Mouse (Mus musculus): ENCODE results near the gene Odf4. TPM values are rescaled to one million over a fixed set of nuclear protein-coding genes. Genes with fewer than 3 reads are reported as not detected.

The Odf4 gene
- polyA plus RNA-seq, 1 experiment, result not detected

DNA sequence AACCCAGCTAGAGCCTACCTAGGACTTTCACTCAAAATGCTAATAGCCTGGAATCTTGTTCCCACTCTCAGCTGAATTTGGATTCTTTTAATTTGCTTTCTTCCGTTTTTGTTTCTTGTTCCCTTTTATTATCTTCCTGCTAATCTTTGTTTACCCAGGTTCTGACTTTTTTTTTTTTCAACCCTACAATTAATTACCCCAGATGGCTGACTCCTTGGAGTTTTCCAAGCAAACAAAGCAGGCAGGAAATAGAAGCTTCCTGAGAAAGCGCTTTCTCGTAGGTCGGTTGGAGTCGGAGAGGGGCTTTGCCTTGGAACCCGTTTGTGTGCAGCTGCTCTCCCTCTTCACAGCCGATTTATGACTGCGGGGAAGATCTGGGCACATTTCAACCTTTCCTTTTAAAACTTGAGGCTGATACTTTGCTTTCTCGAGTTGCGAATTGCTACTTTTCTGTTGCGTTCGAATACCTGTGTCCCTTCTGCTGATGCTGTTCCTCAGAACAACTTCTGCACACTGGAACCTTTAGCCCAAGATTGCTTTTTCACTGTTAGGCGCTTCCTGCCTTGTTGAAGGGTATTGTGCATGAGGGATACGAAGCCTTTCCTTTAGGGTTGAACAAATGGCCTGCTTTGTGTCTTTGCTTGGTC, 15.2 kb downstream of the Odf4 start:
- Histone ChIP-seq H3K27me3 (ENCODE audit: control insufficient read depth, insufficient read depth, insufficient read length) (no peaks in the 10 kb centered on the region), H3ac (ENCODE audit: control insufficient read depth, insufficient read length, low read depth) (no peak overlapping the region), H3K36me3 (ENCODE audit: control insufficient read depth, insufficient read depth) (no peaks in the 10 kb centered on the region), H3K4me3 (ENCODE audit: insufficient read depth, poor library complexity, severe bottlenecking) (no peak overlapping the region), H3K79me2 (ENCODE audit: control insufficient read depth, insufficient read depth) (no peaks in the 10 kb centered on the region), H3K79me3 (ENCODE audit: low read depth) (no peaks in the 10 kb centered on the region)
- TF ChIP-seq CTCF (IDR thresholded peaks at IDR 0.05; ENCODE audit: control insufficient read depth, insufficient read depth, insufficient read length) (no peak), FOSL1 (IDR thresholded peaks at IDR 0.05; ENCODE audit: insufficient read depth, low read length, poor library complexity, severe bottlenecking) (no peak), MYOG (IDR thresholded peaks at IDR 0.05; ENCODE audit: control insufficient read depth, extremely low read depth, insufficient read length) (no peak), MYOD1 (IDR thresholded peaks at IDR 0.05; ENCODE audit: control insufficient read depth, insufficient read length, low read depth) (no peak), CEBPB (IDR thresholded peaks at IDR 0.05; ENCODE audit: low read depth) (no peak), USF1 (IDR thresholded peaks at IDR 0.05; ENCODE audit: low read depth) (no peak), MAX (IDR thresholded peaks at IDR 0.05) (no peak)

DNA sequence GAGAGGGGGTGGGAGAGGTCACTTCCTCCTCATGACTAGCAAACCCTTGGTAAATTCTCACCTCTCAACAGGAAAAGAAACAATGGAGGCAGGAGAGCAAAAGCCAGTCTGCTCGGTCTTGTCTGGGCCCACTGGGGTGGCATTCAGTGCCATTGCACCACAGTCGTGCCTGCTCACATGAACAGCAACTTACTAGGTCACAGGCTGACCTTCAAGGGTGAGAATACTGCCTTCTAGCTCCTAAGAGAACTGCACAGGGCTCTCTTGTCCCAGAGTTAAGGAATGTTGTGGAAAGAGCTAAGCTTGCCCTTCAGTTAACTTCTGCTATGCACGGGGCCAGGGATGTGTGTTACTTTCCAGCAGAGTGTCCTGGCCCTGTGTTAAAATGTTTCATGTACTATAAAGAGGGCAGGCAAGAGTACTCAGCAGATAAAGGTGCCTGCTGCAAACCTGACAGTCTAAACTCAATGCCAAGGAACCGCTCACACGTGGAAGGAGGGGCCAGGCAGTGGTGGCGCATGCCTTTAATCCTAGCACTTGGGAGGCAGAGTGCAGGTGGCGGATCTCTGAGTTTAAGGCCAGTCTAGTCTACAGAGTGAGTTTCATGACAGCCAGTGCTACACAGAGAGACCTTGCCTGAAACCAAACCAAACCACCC, 17.9 kb downstream of the Odf4 start:
- Histone ChIP-seq H3K79me2 (ENCODE audit: control insufficient read depth, insufficient read depth) (peaks cover 6% of the 10 kb centered on the region), H3K79me3 (ENCODE audit: low read depth) (peaks cover 1% of the 10 kb centered on the region), H3ac (ENCODE audit: control insufficient read depth, insufficient read length, low read depth) (no peak overlapping the region), H3K36me3 (ENCODE audit: control insufficient read depth, insufficient read depth) (peaks cover 12% of the 10 kb centered on the region), H3K27me3 (ENCODE audit: control insufficient read depth, insufficient read depth, insufficient read length) (no peaks in the 10 kb centered on the region), H3K4me3 (ENCODE audit: insufficient read depth, poor library complexity, severe bottlenecking) (no peak overlapping the region)
- no peak for TF ChIP-seq CEBPB (IDR thresholded peaks at IDR 0.05; ENCODE audit: low read depth)
- no peak for TF ChIP-seq USF1 (IDR thresholded peaks at IDR 0.05; ENCODE audit: low read depth)
- TF ChIP-seq FOSL1 (IDR thresholded peaks at IDR 0.05; ENCODE audit: insufficient read depth, low read length, poor library complexity, severe bottlenecking), result no peak
- TF ChIP-seq MAX (IDR thresholded peaks at IDR 0.05), result no peak
- no peak for TF ChIP-seq MYOD1 (IDR thresholded peaks at IDR 0.05; ENCODE audit: control insufficient read depth, insufficient read length, low read depth)
- TF ChIP-seq CTCF (IDR thresholded peaks at IDR 0.05; ENCODE audit: control insufficient read depth, insufficient read depth, insufficient read length), result no peak
- TF ChIP-seq MYOG (IDR thresholded peaks at IDR 0.05; ENCODE audit: control insufficient read depth, extremely low read depth, insufficient read length), result no peak

DNA sequence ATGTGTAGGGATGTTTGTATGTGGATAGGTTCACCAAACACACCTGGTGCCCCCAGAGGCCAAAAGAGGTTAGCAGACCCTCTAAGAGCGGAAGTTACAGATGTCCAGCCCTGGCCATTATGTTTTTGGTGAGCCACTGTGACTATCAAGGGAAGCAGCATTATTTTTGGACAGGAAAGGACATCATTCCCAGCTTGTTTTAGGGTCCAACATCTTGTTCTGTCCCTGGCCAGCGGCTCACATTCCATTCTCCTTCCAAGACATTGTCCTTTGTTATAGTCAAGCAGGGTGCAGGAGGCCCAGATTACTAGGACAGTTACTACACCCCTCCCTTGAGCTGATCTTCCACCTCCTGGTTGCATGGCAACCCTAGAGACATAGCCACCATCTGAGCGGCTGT, 19.6 kb downstream of the Odf4 start:
- Histone ChIP-seq H3ac (ENCODE audit: control insufficient read depth, insufficient read length, low read depth) (no peak overlapping the region), H3K27me3 (ENCODE audit: control insufficient read depth, insufficient read depth, insufficient read length) (no peaks in the 10 kb centered on the region), H3K79me2 (ENCODE audit: control insufficient read depth, insufficient read depth) (peaks cover 16% of the 10 kb centered on the region), H3K36me3 (ENCODE audit: control insufficient read depth, insufficient read depth) (peaks cover 22% of the 10 kb centered on the region), H3K79me3 (ENCODE audit: low read depth) (peaks cover 8% of the 10 kb centered on the region), H3K4me3 (ENCODE audit: insufficient read depth, poor library complexity, severe bottlenecking) (no peak overlapping the region)
- TF ChIP-seq CTCF (IDR thresholded peaks at IDR 0.05; ENCODE audit: control insufficient read depth, insufficient read depth, insufficient read length) (no peak), USF1 (IDR thresholded peaks at IDR 0.05; ENCODE audit: low read depth) (no peak), MYOD1 (IDR thresholded peaks at IDR 0.05; ENCODE audit: control insufficient read depth, insufficient read length, low read depth) (no peak), MYOG (IDR thresholded peaks at IDR 0.05; ENCODE audit: control insufficient read depth, extremely low read depth, insufficient read length) (no peak), FOSL1 (IDR thresholded peaks at IDR 0.05; ENCODE audit: insufficient read depth, low read length, poor library complexity, severe bottlenecking) (no peak), MAX (IDR thresholded peaks at IDR 0.05) (no peak)

DNA sequence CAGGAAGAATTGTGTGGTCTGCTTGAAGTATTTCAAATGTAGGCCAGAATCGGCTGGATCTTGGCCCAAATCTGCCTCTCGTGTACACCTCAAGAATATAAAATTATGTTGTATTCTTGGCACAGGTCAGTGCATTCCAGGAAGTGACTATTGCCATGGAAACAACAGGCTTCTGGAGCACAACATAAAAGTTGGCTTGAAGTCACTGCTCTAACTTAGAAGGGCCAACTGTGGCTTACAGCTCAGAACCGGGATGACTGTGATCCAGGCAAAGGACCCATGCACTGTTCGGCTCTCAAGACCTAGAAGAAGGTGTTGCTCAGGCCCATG, 20.5 kb downstream of the Odf4 start:
- Histone ChIP-seq H3K4me3 (ENCODE audit: insufficient read depth, poor library complexity, severe bottlenecking) (no peak overlapping the region), H3K36me3 (ENCODE audit: control insufficient read depth, insufficient read depth) (peaks cover 27% of the 10 kb centered on the region), H3K79me3 (ENCODE audit: low read depth) (peaks cover 15% of the 10 kb centered on the region), H3ac (ENCODE audit: control insufficient read depth, insufficient read length, low read depth) (no peak overlapping the region), H3K79me2 (ENCODE audit: control insufficient read depth, insufficient read depth) (peaks cover 25% of the 10 kb centered on the region), H3K27me3 (ENCODE audit: control insufficient read depth, insufficient read depth, insufficient read length) (no peaks in the 10 kb centered on the region)
- TF ChIP-seq MYOD1 (IDR thresholded peaks at IDR 0.05; ENCODE audit: control insufficient read depth, insufficient read length, low read depth) (no peak), CEBPB (IDR thresholded peaks at IDR 0.05; ENCODE audit: low read depth) (no peak), USF1 (IDR thresholded peaks at IDR 0.05; ENCODE audit: low read depth) (no peak), FOSL1 (IDR thresholded peaks at IDR 0.05; ENCODE audit: insufficient read depth, low read length, poor library complexity, severe bottlenecking) (no peak), MYOG (IDR thresholded peaks at IDR 0.05; ENCODE audit: control insufficient read depth, extremely low read depth, insufficient read length) (no peak), MAX (IDR thresholded peaks at IDR 0.05) (no peak)

DNA sequence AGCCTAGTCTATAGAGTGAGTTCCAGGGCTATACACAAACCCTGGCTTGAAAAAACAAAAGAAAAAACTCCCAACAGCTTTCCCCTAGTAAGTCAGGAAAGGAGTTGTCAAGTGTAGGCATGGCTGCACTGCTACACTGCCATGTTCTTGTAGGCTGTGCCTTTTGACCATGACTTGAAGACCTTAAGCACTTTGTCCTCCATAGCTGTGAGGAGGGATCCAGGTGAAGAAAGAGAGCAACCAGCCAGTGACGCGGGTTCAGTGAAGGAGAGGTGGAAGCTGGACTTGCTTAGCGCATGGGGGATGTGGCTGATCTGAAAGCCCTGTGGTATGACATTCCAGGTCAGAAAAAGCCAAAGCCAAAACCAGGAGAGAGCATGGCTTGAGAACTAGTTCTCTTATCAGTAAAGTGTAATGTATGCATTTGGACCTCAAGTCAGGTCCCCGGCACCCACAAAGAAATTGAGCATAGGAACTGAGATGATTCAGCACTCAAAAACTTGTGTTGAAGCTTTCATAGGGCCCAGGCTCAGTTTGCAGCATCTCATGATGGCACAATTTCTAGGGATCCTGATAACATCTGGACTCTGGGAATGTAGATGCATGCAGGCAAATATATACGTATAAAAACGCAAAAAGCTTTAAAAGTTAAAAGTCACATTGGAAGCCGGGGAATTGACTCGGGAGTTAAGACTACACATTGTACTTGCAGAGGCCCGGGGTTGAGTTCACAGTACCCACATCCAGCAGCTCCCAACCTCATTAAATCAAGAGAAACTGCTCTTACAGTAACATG, 21.0 kb downstream of the Odf4 start:
- no peak overlapping the region for H3K4me3 ChIP-seq (ENCODE audit: insufficient read depth, poor library complexity, severe bottlenecking)
- H3K79me3 ChIP-seq (ENCODE audit: low read depth), result peaks cover 15% of the 10 kb centered on the region
- no peaks in the 10 kb centered on the region for H3K27me3 ChIP-seq (ENCODE audit: control insufficient read depth, insufficient read depth, insufficient read length)
- TF ChIP-seq FOSL1 (IDR thresholded peaks at IDR 0.05; ENCODE audit: insufficient read depth, low read length, poor library complexity, severe bottlenecking), result no peak
- no peak for TF ChIP-seq MAX (IDR thresholded peaks at IDR 0.05)
- no peak for TF ChIP-seq USF1 (IDR thresholded peaks at IDR 0.05; ENCODE audit: low read depth)
- TF ChIP-seq CTCF (IDR thresholded peaks at IDR 0.05; ENCODE audit: control insufficient read depth, insufficient read depth, insufficient read length), result no peak
- TF ChIP-seq MYOG (IDR thresholded peaks at IDR 0.05; ENCODE audit: control insufficient read depth, extremely low read depth, insufficient read length), result no peak
- no peak for TF ChIP-seq CEBPB (IDR thresholded peaks at IDR 0.05; ENCODE audit: low read depth)
- peaks cover 27% of the 10 kb centered on the region for H3K36me3 ChIP-seq (ENCODE audit: control insufficient read depth, insufficient read depth)
- H3ac ChIP-seq (ENCODE audit: control insufficient read depth, insufficient read length, low read depth), result no peak overlapping the region
- peaks cover 26% of the 10 kb centered on the region for H3K79me2 ChIP-seq (ENCODE audit: control insufficient read depth, insufficient read depth)

Data from C2C12 (cell line).